Mouse (Mus musculus) R1 (cell line): ENCODE results near the gene Tmem242.

Source experiments
- DNase-seq: peaks from one replicate; pipeline ENCODE4 v3.0.0-alpha.2; 2018; ENCODE audit warnings: low read depth, low spot score

The Tmem242 gene

DNA sequence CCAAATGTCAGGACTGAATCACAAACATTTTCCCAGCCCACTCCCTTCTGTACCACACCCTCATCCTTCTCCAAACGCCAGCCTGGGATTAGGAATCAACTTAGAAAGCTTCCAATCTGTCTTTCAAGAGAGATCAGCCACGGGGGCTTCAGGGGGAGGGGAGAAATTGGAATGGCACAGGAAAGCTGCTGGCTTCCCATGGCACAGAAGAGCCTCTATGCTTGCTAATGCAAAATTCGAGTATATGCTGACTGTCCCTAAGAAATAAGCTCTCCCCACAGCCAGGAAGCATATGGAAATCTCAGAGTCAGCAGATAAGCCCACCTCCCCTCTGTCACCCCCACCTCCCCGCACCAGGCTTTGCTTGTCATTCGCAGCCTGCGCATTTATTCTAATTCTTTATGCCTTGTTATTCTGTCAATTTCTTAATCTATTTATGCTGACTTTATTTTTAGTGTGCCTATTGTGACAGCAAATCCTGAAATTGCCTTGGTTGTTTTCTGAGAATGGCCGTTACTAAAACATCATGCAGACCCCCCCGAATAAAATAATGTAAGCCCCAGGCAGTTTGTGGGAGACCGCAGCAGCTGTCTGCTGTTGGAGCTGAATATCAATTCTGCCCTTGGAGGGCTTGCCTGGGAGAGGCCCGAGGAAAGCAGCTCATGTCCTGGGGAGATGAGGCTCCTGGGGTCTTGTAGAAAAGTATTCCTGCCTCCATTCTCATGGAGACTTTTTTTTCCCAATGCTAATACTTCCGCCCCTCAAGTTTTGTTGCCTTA lies 62.7 kb downstream of the Tmem242 start:
- no peak for DNase-seq

- DNase-seq = no peak
These were observed 67.1 kb downstream of the Tmem242 start for GRCm38 (mm10) chr17:5372951-5373350.

GRCm38 (mm10) chr17:5371521-5371920 lies 68.5 kb downstream of the Tmem242 start:
- DNase-seq = no peak

DNA sequence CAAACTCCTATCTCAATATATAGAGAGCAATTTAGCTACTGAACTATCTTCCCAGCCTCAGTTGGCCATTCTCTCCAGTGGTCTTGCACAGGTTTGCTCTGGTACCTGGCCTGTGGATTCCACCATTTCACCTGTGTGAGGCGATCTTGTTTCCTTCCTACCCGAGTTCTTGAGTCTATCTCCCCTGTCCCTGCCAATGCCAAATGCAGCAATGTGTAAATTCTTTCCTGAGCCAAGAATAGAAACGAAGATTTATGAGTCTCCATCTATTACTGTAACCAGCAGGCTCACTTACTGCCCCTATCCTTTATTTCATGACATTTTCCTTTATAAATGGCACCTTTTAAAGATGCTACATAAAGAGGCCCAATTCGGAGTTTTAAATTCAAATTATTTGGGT lies 69.0 kb downstream of the Tmem242 start:
- no peak for DNase-seq

DNA sequence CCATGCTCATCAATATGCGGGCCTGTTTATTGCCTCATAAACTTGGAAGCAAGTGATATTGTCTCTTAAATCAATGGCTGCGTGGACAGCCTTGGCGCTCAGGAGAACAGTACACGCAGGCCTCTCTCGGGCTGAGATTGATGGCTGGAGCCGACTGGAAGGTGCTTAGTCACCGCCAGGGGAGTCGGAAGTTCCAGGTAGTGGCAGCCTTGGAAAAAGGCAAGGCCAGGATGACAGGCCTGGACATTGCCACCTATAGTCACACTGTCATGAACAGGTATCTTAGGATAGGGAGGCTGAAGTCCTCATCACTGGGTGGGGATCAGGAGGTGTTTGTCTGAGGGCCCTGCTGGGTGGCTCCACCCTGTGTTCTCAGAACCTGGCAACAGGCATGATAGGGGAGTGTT lies 74.1 kb downstream of the Tmem242 start:
- no peak for DNase-seq
